Mouse (Mus musculus) embryonic stem cell, embryonic (primary cell): Measurements from ENCODE around the gene Klhl36.

Source experiments
- CTCF ChIA-PET, 4 experiments: fragments of 300-600 bp in 2 of 4; fragments of 350-600 bp in 2 of 4; sonication (Branson Sonifier 250); formaldehyde crosslinking; loops; one replicate each; lab custom pipeline; 2022; ENCODE audit warnings: inconsistent platforms in 2 of 4; lab: Charles Lee
- POLR2A ChIA-PET, 4 experiments: fragments of 300-600 bp in 2 of 4; fragments of 350-600 bp in 2 of 4; sonication (Branson Sonifier 250); formaldehyde crosslinking; loops; one replicate each; lab custom pipeline; 2022; ENCODE audit warnings: antibody characterized with exemption in 4 of 4, inconsistent platforms in 1 of 4; lab: Charles Lee

The Klhl36 gene

GRCm38 (mm10) chr8:119843444-119843843 lies 18.6 kb upstream of the Klhl36 start:
- CTCF ChIA-PET = interaction anchor here (0.6 to 2.4 kb wide), 22 partner anchors 9 to 1612 kb away, joined by 3 to 14 read pairs (median 3); partner anchors contain the start of genes Klhl36 (in 1 of the 4) and Tldc1 (in 1 of the 4)
- POLR2A ChIA-PET = no interaction called here

GRCm38 (mm10) chr8:119844577-119844976 lies 17.5 kb upstream of the Klhl36 start:
- POLR2A ChIA-PET = interaction anchor here in 2 of 4 experiments (0.9 to 1.5 kb wide), 3 partner anchors 9 to 67 kb away, joined by 3 to 4 read pairs (median 3); partner anchors contain the start of gene Tldc1 (in 2 of the 2)

GRCm38 (mm10) chr8:119845741-119846140 lies 16.3 kb upstream of the Klhl36 start:
- ChIA-PET POLR2A (interaction anchor here in 1 of 4 experiments (1.5 kb wide), 1 partner anchor 68 kb away, joined by 3 read pairs; the partner anchor contains the start of gene Tldc1), CTCF (interaction anchor here in 3 of 4 experiments (1.2 to 2.0 kb wide), 7 partner anchors 41 to 103 kb away, joined by 3 to 8 read pairs (median 4); partner anchors contain the start of gene Tldc1 (in 1 of the 3))

More at GRCm38 (mm10) chr8:119844577-119844976, 17.5 kb upstream of the Klhl36 start:
- CTCF ChIA-PET = interaction anchor here in 2 of 4 experiments (1.0 to 1.8 kb wide), 5 partner anchors 41 to 62 kb away, joined by 3 to 8 read pairs (median 5); no protein-coding TSS in a partner anchor

GRCm38 (mm10) chr8:119847232-119847922 lies 14.7 kb upstream of the Klhl36 start:
- ChIA-PET POLR2A (interaction anchor here in 3 of 4 experiments (0.8 to 1.2 kb wide), 4 partner anchors 8 to 15 kb away, joined by 3 to 5 read pairs (median 3); partner anchors contain the start of gene Klhl36 (in 2 of the 3)), CTCF (interaction anchor here in 3 of 4 experiments (1.1 to 2.0 kb wide), 6 partner anchors 40 to 171 kb away, joined by 3 to 6 read pairs (median 4); no protein-coding TSS in a partner anchor)

GRCm38 (mm10) chr8:119853521-119853920 lies 8.5 kb upstream of the Klhl36 start:
- ChIA-PET CTCF (interaction anchor here in 2 of 4 experiments (0.5 to 1.7 kb wide), 6 partner anchors 8 to 393 kb away, joined by 3 to 4 read pairs (median 4); partner anchors contain the start of genes Klhl36 (in 2 of the 2) and Tldc1 (in 1 of the 2)), POLR2A (interaction anchor here in 3 of 4 experiments (0.7 to 2.1 kb wide), 9 partner anchors 8 to 67 kb away, joined by 3 to 14 read pairs (median 4); partner anchors contain the start of genes Klhl36 (in 3 of the 3) and Cotl1 (in 1 of the 3))

GRCm38 (mm10) chr8:119854035-119854434 lies 8.0 kb upstream of the Klhl36 start:
- POLR2A ChIA-PET = interaction anchor here in 3 of 4 experiments (0.8 to 2.1 kb wide), 8 partner anchors 8 to 67 kb away, joined by 3 to 14 read pairs (median 4); partner anchors contain the start of genes Klhl36 (in 3 of the 3) and Cotl1 (in 1 of the 3)

GRCm38 (mm10) chr8:119855656-119856055 lies 6.4 kb upstream of the Klhl36 start:
- ChIA-PET CTCF (interaction anchor here in 2 of 4 experiments (1.0 to 1.4 kb wide), 2 partner anchors 31 kb away, joined by 3 to 4 read pairs; no protein-coding TSS in a partner anchor), POLR2A (interaction anchor here (0.5 to 1.4 kb wide), 6 partner anchors 16 to 352 kb away, joined by 3 to 5 read pairs (median 3); no protein-coding TSS in a partner anchor)

More at GRCm38 (mm10) chr8:119854035-119854434, 8.0 kb upstream of the Klhl36 start:
- CTCF ChIA-PET = interaction anchor here in 1 of 4 experiments (0.5 to 1.7 kb wide), 4 partner anchors 8 to 109 kb away, joined by 3 to 4 read pairs (median 4); partner anchors contain the start of genes Klhl36 and Tldc1

- POLR2A ChIA-PET = interaction anchor here in 1 of 4 experiments (1.9 kb wide), 1 partner anchor 10 kb away, joined by 3 read pairs; no protein-coding TSS in a partner anchor
- CTCF ChIA-PET = interaction anchor here in 2 of 4 experiments (0.6 to 1.1 kb wide), 2 partner anchors 8 to 29 kb away, joined by 3 read pairs; no protein-coding TSS in a partner anchor
Measured at GRCm38 (mm10) chr8:119857767-119858166, 4.3 kb upstream of the Klhl36 start.

GRCm38 (mm10) chr8:119862390-119862734 lies 296 bp downstream of the Klhl36 start:
- CTCF ChIA-PET = interaction anchor here (0.9 to 2.1 kb wide), 18 partner anchors 9 to 183 kb away, joined by 3 to 23 read pairs (median 4); partner anchors contain the start of gene Tldc1 (in 1 of the 4)
- POLR2A ChIA-PET = interaction anchor here (0.5 to 2.5 kb wide), 21 partner anchors 9 to 373 kb away, joined by 3 to 14 read pairs (median 3); partner anchors contain the start of genes Gm20388 (in 2 of the 4), Usp10 (in 2 of the 4) and Cotl1 (in 1 of the 4)

GRCm38 (mm10) chr8:119862749-119863148 lies 683 bp downstream of the Klhl36 start:
- ChIA-PET POLR2A (interaction anchor here in 3 of 4 experiments (0.9 to 2.5 kb wide), 12 partner anchors 9 to 304 kb away, joined by 3 to 14 read pairs (median 5); partner anchors contain the start of genes Gm20388 (in 2 of the 3), Usp10 (in 2 of the 3) and Cotl1 (in 1 of the 3)), CTCF (interaction anchor here in 3 of 4 experiments (0.9 to 2.1 kb wide), 9 partner anchors 10 to 183 kb away, joined by 3 to 23 read pairs (median 4); partner anchors contain the start of gene Tldc1 (in 1 of the 3))

GRCm38 (mm10) chr8:119869616-119870015 lies 7.5 kb downstream of the Klhl36 start:
- CTCF ChIA-PET = interaction anchor here (0.5 to 2.7 kb wide), 14 partner anchors 17 to 256 kb away, joined by 3 to 17 read pairs (median 3); partner anchors contain the start of gene Tldc1 (in 1 of the 4)
- POLR2A ChIA-PET = interaction anchor here in 2 of 4 experiments (0.5 to 2.7 kb wide), 4 partner anchors 29 to 876 kb away, joined by 3 to 9 read pairs (median 4); partner anchors contain the start of genes Gm20388 (in 1 of the 2), Tldc1 (in 1 of the 2) and Usp10 (in 1 of the 2)

- CTCF ChIA-PET = interaction anchor here in 3 of 4 experiments (0.5 to 1.5 kb wide), 3 partner anchors 13 to 204 kb away, joined by 3 to 6 read pairs (median 5); no protein-coding TSS in a partner anchor
- POLR2A ChIA-PET = interaction anchor here in 3 of 4 experiments (0.6 to 1.3 kb wide), 4 partner anchors 11 to 503 kb away, joined by 3 to 11 read pairs (median 3); partner anchors contain the start of genes Klhl36 (in 1 of the 3) and Tldc1 (in 1 of the 3)
Measured at GRCm38 (mm10) chr8:119873181-119873580, 11.1 kb downstream of the Klhl36 start.

- POLR2A ChIA-PET = interaction anchor here in 1 of 4 experiments (1.5 kb wide), 1 partner anchor 23 kb away, joined by 3 read pairs; no protein-coding TSS in a partner anchor
- CTCF ChIA-PET = no interaction called here
Measured at GRCm38 (mm10) chr8:119881301-119881700, 19.2 kb downstream of the Klhl36 start.

- ChIA-PET POLR2A (no interaction called here), CTCF (no interaction called here)
Measured at GRCm38 (mm10) chr8:119881917-119882316, 19.9 kb downstream of the Klhl36 start.

- CTCF ChIA-PET = interaction anchor here in 2 of 4 experiments (0.6 to 0.7 kb wide), 2 partner anchors 81 to 150 kb away, joined by 3 read pairs; no protein-coding TSS in a partner anchor
- POLR2A ChIA-PET = interaction anchor here in 3 of 4 experiments (0.7 to 1.2 kb wide), 3 partner anchors 31 to 325 kb away, joined by 3 read pairs; partner anchors contain the start of gene Mbtps1 (in 1 of the 3)
Measured at GRCm38 (mm10) chr8:119883281-119883680, 21.2 kb downstream of the Klhl36 start.

- ChIA-PET CTCF (interaction anchor here (0.6 to 3.9 kb wide), 20 partner anchors 9 to 199 kb away, joined by 3 to 18 read pairs (median 5); partner anchors contain the start of gene Tldc1 (in 1 of the 4)), POLR2A (interaction anchor here in 2 of 4 experiments (1.3 to 1.8 kb wide), 2 partner anchors 12 to 24 kb away, joined by 3 to 5 read pairs; partner anchors contain the start of gene Klhl36 (in 1 of the 2))
Measured at GRCm38 (mm10) chr8:119885612-119886011, 23.5 kb downstream of the Klhl36 start.
